Mouse (Mus musculus): ENCODE measurements at regions not wholly inside any gene's neighbourhood (a gene's known extent, or its start where the extent isn't known, plus 50 kb on each side); places are given as distances from the start of the nearest gene placed in this dataset.
A peak's percentile ranks its signal among the peaks of the same experiment; 100 is the strongest.
"Not testable (repeated sequence)": the region's sequence is repeated elsewhere in the genome, so short reads cannot be mapped to it uniquely, and the experiment has no call there.

- no peaks in the 10 kb centered on the region for H3K36me3 ChIP-seq (ENCODE audit: control insufficient read depth, insufficient read depth, low read length)
- DNase-seq (ENCODE audit: low spot score): no peak
- no peaks in the 10 kb centered on the region for H3K9me3 ChIP-seq (ENCODE audit: control insufficient read depth, low read length)
- H3K27ac ChIP-seq (ENCODE audit: low read depth, low read length): no peak overlapping the region
- H3K4me3 ChIP-seq (ENCODE audit: low read depth, low read length): no peak overlapping the region
- no peak for ATAC-seq (ENCODE audit: low FRiP score)
- no peak overlapping the region for H3K4me2 ChIP-seq (replicated peaks; ENCODE audit: low read depth, low read length)
- WGBS: 64% methylated on average over 7 of the region's 7 CpGs
- H3K4me1 ChIP-seq (replicated peaks; ENCODE audit: control insufficient read depth, insufficient read depth, low read length): no peaks in the 10 kb centered on the region
- H3K9ac ChIP-seq (ENCODE audit: low read depth, low read length): no peak overlapping the region
- H3K27me3 ChIP-seq (ENCODE audit: control insufficient read depth, insufficient read depth, low read length): no peaks in the 10 kb centered on the region
These were observed 102.8 kb upstream of the Pfn2 start for GRCm38 (mm10) chr3:57950431-57951331.

- Histone ChIP-seq H3K27me3 (ENCODE audit: control insufficient read depth, insufficient read depth, low read length) (no peaks in the 10 kb centered on the region), H3K27ac (ENCODE audit: low read depth, low read length) (no peak overlapping the region), H3K9me3 (ENCODE audit: control insufficient read depth, low read length) (no peaks in the 10 kb centered on the region), H3K4me2 (replicated peaks; ENCODE audit: low read depth, low read length) (no peak overlapping the region), H3K9ac (ENCODE audit: low read depth, low read length) (no peak overlapping the region), H3K36me3 (ENCODE audit: control insufficient read depth, insufficient read depth, low read length) (no peaks in the 10 kb centered on the region), H3K4me1 (replicated peaks; ENCODE audit: control insufficient read depth, insufficient read depth, low read length) (no peaks in the 10 kb centered on the region), H3K4me3 (ENCODE audit: low read depth, low read length) (no peak overlapping the region)
- DNase-seq (ENCODE audit: low spot score) (no peak), ATAC-seq (ENCODE audit: low FRiP score) (no peak)
- WGBS: 19% methylated on average over 5 of the region's 5 CpGs
These were observed 103.6 kb upstream of the Pfn2 start for GRCm38 (mm10) chr3:57951438-57951837.

- Histone ChIP-seq H3K9me3 (ENCODE audit: control insufficient read depth, low read length) (no peaks in the 10 kb centered on the region), H3K27me3 (ENCODE audit: control insufficient read depth, insufficient read depth, low read length) (no peaks in the 10 kb centered on the region), H3K36me3 (ENCODE audit: control insufficient read depth, insufficient read depth, low read length) (no peaks in the 10 kb centered on the region), H3K9ac (ENCODE audit: low read depth, low read length) (no peak overlapping the region), H3K4me2 (replicated peaks; ENCODE audit: low read depth, low read length) (no peak overlapping the region), H3K4me3 (ENCODE audit: low read depth, low read length) (no peak overlapping the region), H3K4me1 (replicated peaks; ENCODE audit: control insufficient read depth, insufficient read depth, low read length) (no peaks in the 10 kb centered on the region), H3K27ac (ENCODE audit: low read depth, low read length) (no peak overlapping the region)
- ATAC-seq (ENCODE audit: low FRiP score): no peak
- DNase-seq (ENCODE audit: low spot score): no peak
- 81% methylated on average over 4 of the region's 4 CpGs for WGBS
These were observed 109.5 kb upstream of the Pfn2 start for GRCm38 (mm10) chr3:57957352-57957751.

- Histone ChIP-seq H3K4me3 (ENCODE audit: low read depth, low read length) (no peak overlapping the region), H3K36me3 (ENCODE audit: control insufficient read depth, insufficient read depth, low read length) (no peaks in the 10 kb centered on the region), H3K9me3 (ENCODE audit: control insufficient read depth, low read length) (no peaks in the 10 kb centered on the region), H3K9ac (ENCODE audit: low read depth, low read length) (no peak overlapping the region), H3K4me2 (replicated peaks; ENCODE audit: low read depth, low read length) (no peak overlapping the region), H3K4me1 (replicated peaks; ENCODE audit: control insufficient read depth, insufficient read depth, low read length) (no peaks in the 10 kb centered on the region), H3K27ac (ENCODE audit: low read depth, low read length) (no peak overlapping the region), H3K27me3 (ENCODE audit: control insufficient read depth, insufficient read depth, low read length) (no peaks in the 10 kb centered on the region)
- DNase-seq (ENCODE audit: low spot score) (no peak), ATAC-seq (ENCODE audit: low FRiP score) (no peak)
- 90% methylated on average over 7 of the region's 7 CpGs for WGBS
These were observed 116.1 kb upstream of the Pfn2 start for GRCm38 (mm10) chr3:57963965-57964364.

- H3K9ac ChIP-seq (ENCODE audit: low read depth, low read length); H3K27me3 ChIP-seq (ENCODE audit: control insufficient read depth, insufficient read depth, low read length); H3K36me3 ChIP-seq (ENCODE audit: control insufficient read depth, insufficient read depth, low read length); ATAC-seq (ENCODE audit: low FRiP score); DNase-seq (ENCODE audit: low spot score); H3K4me1 ChIP-seq (replicated peaks; ENCODE audit: control insufficient read depth, insufficient read depth, low read length); H3K4me3 ChIP-seq (ENCODE audit: low read depth, low read length); H3K9me3 ChIP-seq (ENCODE audit: control insufficient read depth, low read length); H3K27ac ChIP-seq (ENCODE audit: low read depth, low read length); H3K4me2 ChIP-seq (replicated peaks; ENCODE audit: low read depth, low read length): not testable (repeated sequence)
- WGBS: 86% methylated on average over 2 of the region's 2 CpGs
These were observed 122.7 kb upstream of the Pfn2 start for GRCm38 (mm10) chr3:57970614-57971013.

- DNase-seq (ENCODE audit: low spot score): peak; percentile 18
- 26% methylated on average over 6 of the region's 6 CpGs for WGBS
- H3K4me1 ChIP-seq (replicated peaks; ENCODE audit: control insufficient read depth, insufficient read depth, low read length): no peaks in the 10 kb centered on the region; the same call in 1 of the 2 replicates
- no peaks in the 10 kb centered on the region for H3K36me3 ChIP-seq (ENCODE audit: control insufficient read depth, insufficient read depth, low read length)
- H3K4me3 ChIP-seq (ENCODE audit: low read depth, low read length): no peak overlapping the region
- peak; percentile 74 for ATAC-seq (ENCODE audit: low FRiP score)
- H3K27ac ChIP-seq (ENCODE audit: low read depth, low read length): no peak overlapping the region
- no peaks in the 10 kb centered on the region for H3K27me3 ChIP-seq (ENCODE audit: control insufficient read depth, insufficient read depth, low read length)
- H3K4me2 ChIP-seq (replicated peaks; ENCODE audit: low read depth, low read length): no peak overlapping the region
- no peak overlapping the region for H3K9ac ChIP-seq (ENCODE audit: low read depth, low read length)
- H3K9me3 ChIP-seq (ENCODE audit: control insufficient read depth, low read length): no peaks in the 10 kb centered on the region
These were observed 124.8 kb upstream of the Pfn2 start for GRCm38 (mm10) chr3:57972469-57973245.

GRCm38 (mm10) chr3:57973546-57973945 is 125.7 kb upstream of the Pfn2 start:
- H3K36me3 ChIP-seq (ENCODE audit: control insufficient read depth, insufficient read depth, low read length): no peaks in the 10 kb centered on the region
- 75% methylated on average over 3 of the region's 3 CpGs for WGBS
- no peaks in the 10 kb centered on the region; the same call in 1 of the 2 replicates for H3K4me1 ChIP-seq (replicated peaks; ENCODE audit: control insufficient read depth, insufficient read depth, low read length)
- ATAC-seq (ENCODE audit: low FRiP score): no peak
- no peak for DNase-seq (ENCODE audit: low spot score)
- H3K4me3 ChIP-seq (ENCODE audit: low read depth, low read length): no peak overlapping the region
- no peak overlapping the region for H3K27ac ChIP-seq (ENCODE audit: low read depth, low read length)
- no peak overlapping the region for H3K9ac ChIP-seq (ENCODE audit: low read depth, low read length)
- no peaks in the 10 kb centered on the region for H3K9me3 ChIP-seq (ENCODE audit: control insufficient read depth, low read length)
- no peaks in the 10 kb centered on the region for H3K27me3 ChIP-seq (ENCODE audit: control insufficient read depth, insufficient read depth, low read length)
- no peak overlapping the region for H3K4me2 ChIP-seq (replicated peaks; ENCODE audit: low read depth, low read length)

GRCm38 (mm10) chr3:57975379-57975778 is 127.5 kb upstream of the Pfn2 start:
- WGBS: 75% methylated on average over 5 of the region's 5 CpGs
- Histone ChIP-seq H3K4me2 (replicated peaks; ENCODE audit: low read depth, low read length) (no peak overlapping the region), H3K27me3 (ENCODE audit: control insufficient read depth, insufficient read depth, low read length) (no peaks in the 10 kb centered on the region), H3K4me1 (replicated peaks; ENCODE audit: control insufficient read depth, insufficient read depth, low read length) (no peaks in the 10 kb centered on the region; the same call in 1 of the 2 replicates), H3K27ac (ENCODE audit: low read depth, low read length) (no peak overlapping the region), H3K9me3 (ENCODE audit: control insufficient read depth, low read length) (no peaks in the 10 kb centered on the region), H3K4me3 (ENCODE audit: low read depth, low read length) (no peak overlapping the region), H3K9ac (ENCODE audit: low read depth, low read length) (no peak overlapping the region), H3K36me3 (ENCODE audit: control insufficient read depth, insufficient read depth, low read length) (no peaks in the 10 kb centered on the region)
- DNase-seq (ENCODE audit: low spot score) (no peak), ATAC-seq (ENCODE audit: low FRiP score) (no peak)

Measured in hindbrain, embryonic 11.5 days (tissue).